Mouse (Mus musculus): ENCODE data around the gene Cmip.

The Cmip gene

GRCm38 (mm10) chr8:117329167-117329566 is 72.3 kb downstream of the Cmip start:
- no peak for DNase-seq

- DNase-seq, result no peak
These were observed 73.0 kb downstream of the Cmip start for GRCm38 (mm10) chr8:117329903-117330302.

GRCm38 (mm10) chr8:117332229-117333010 is 75.6 kb downstream of the Cmip start:
- DNase-seq, result no peak

- DNase-seq, result no peak
These were observed 76.8 kb downstream of the Cmip start for GRCm38 (mm10) chr8:117333619-117334018.

GRCm38 (mm10) chr8:117334058-117334747 is 77.3 kb downstream of the Cmip start:
- DNase-seq, result no peak

GRCm38 (mm10) chr8:117334748-117335393 is 78.0 kb downstream of the Cmip start:
- DNase-seq, result no peak

- no peak for DNase-seq
These were observed 78.6 kb downstream of the Cmip start for GRCm38 (mm10) chr8:117335423-117335822.

GRCm38 (mm10) chr8:117337188-117337587 is 80.3 kb downstream of the Cmip start:
- no peak for DNase-seq

- DNase-seq, result no peak
These were observed 81.8 kb downstream of the Cmip start for GRCm38 (mm10) chr8:117338678-117339077.

- no peak for DNase-seq
These were observed 82.6 kb downstream of the Cmip start for GRCm38 (mm10) chr8:117339296-117339957.

GRCm38 (mm10) chr8:117339958-117340651 is 83.2 kb downstream of the Cmip start:
- no peak for DNase-seq

- DNase-seq, result no peak
These were observed 83.9 kb downstream of the Cmip start for GRCm38 (mm10) chr8:117340800-117341199.

GRCm38 (mm10) chr8:117342735-117343385 is 86.0 kb downstream of the Cmip start:
- no peak for DNase-seq

GRCm38 (mm10) chr8:117343484-117343883 is 86.6 kb downstream of the Cmip start:
- DNase-seq, result no peak

- DNase-seq, result no peak
These were observed 88.0 kb downstream of the Cmip start for GRCm38 (mm10) chr8:117344899-117345298.

- no peak for DNase-seq
These were observed 88.5 kb downstream of the Cmip start for GRCm38 (mm10) chr8:117345376-117345775.

- no peak for DNase-seq
These were observed 90.7 kb downstream of the Cmip start for GRCm38 (mm10) chr8:117347556-117347955.

GRCm38 (mm10) chr8:117348718-117349394 is 92.0 kb downstream of the Cmip start:
- DNase-seq, result no peak

- DNase-seq, result no peak
These were observed 92.7 kb downstream of the Cmip start for GRCm38 (mm10) chr8:117349541-117349940.

GRCm38 (mm10) chr8:117352098-117352497 is 95.2 kb downstream of the Cmip start:
- no peak for DNase-seq

GRCm38 (mm10) chr8:117355111-117355831 is 98.4 kb downstream of the Cmip start:
- DNase-seq, result no peak
